Mouse (Mus musculus): ENCODE results near the gene Lcor.

The Lcor gene

GRCm38 (mm10) chr19:41568791-41569190 is 86.4 kb downstream of the Lcor start:
- no peak for DNase-seq (ENCODE audit: low spot score in 2 of 2)

GRCm38 (mm10) chr19:41573700-41574099 is 91.3 kb downstream of the Lcor start:
- no peak for DNase-seq (ENCODE audit: low spot score in 2 of 2)

GRCm38 (mm10) chr19:41577576-41577975 is 95.1 kb downstream of the Lcor start:
- no peak for DNase-seq (ENCODE audit: low spot score in 2 of 2)

- DNase-seq (ENCODE audit: low spot score in 2 of 2), result no peak
Observed at GRCm38 (mm10) chr19:41579311-41579920, 97.0 kb downstream of the Lcor start.

GRCm38 (mm10) chr19:41581706-41582420 is 99.4 kb downstream of the Lcor start, which contains the start of gene Gm340:
Gm340 (plus strand) TSS chr19:41582370.
- DNase-seq (ENCODE audit: low spot score in 2 of 2), result no peak

- no peak for DNase-seq (ENCODE audit: low spot score in 2 of 2)
Observed at GRCm38 (mm10) chr19:41582918-41583514, 100.6 kb downstream of the Lcor start.

- DNase-seq (ENCODE audit: low spot score in 2 of 2), result no peak
Observed at GRCm38 (mm10) chr19:41586752-41587151, 104.3 kb downstream of the Lcor start.

- no peak for DNase-seq (ENCODE audit: low spot score in 2 of 2)
Observed at GRCm38 (mm10) chr19:41587431-41588222, 105.2 kb downstream of the Lcor start.

- no peak for DNase-seq (ENCODE audit: low spot score in 2 of 2)
Observed at GRCm38 (mm10) chr19:41589026-41589425, 106.6 kb downstream of the Lcor start.

GRCm38 (mm10) chr19:41589681-41590080 is 107.2 kb downstream of the Lcor start:
- no peak for DNase-seq (ENCODE audit: low spot score in 2 of 2)

- no peak for DNase-seq (ENCODE audit: low spot score in 2 of 2)
Observed at GRCm38 (mm10) chr19:41591808-41592207, 109.4 kb downstream of the Lcor start.

GRCm38 (mm10) chr19:41597170-41597894 is 114.9 kb downstream of the Lcor start:
- no peak for DNase-seq (ENCODE audit: low spot score in 2 of 2)

GRCm38 (mm10) chr19:41600647-41601046 is 118.2 kb downstream of the Lcor start:
- no peak for DNase-seq (ENCODE audit: low spot score in 2 of 2)

- DNase-seq (ENCODE audit: low spot score in 2 of 2), result no peak
Observed at GRCm38 (mm10) chr19:41606208-41606987, 124.0 kb downstream of the Lcor start.

GRCm38 (mm10) chr19:41611683-41612082 is 129.2 kb downstream of the Lcor start:
- no peak for DNase-seq (ENCODE audit: low spot score in 2 of 2)

All from urinary bladder, postnatal 4 days (tissue).